Mouse (Mus musculus) gastrocnemius, adult 8-10 months (tissue): ENCODE data around the gene Gpr68. TPM values are rescaled to one million over a fixed set of nuclear protein-coding genes. Genes with fewer than 3 reads are reported as not detected.
A peak's percentile ranks its signal among the peaks of the same experiment; 100 is the strongest.

Experiments
- DNase-seq, 2 experiments: peaks; one replicate each; pipeline ENCODE4 v3.0.0; 2022; ENCODE audit warnings: low spot score in 2 of 2
- total RNA-seq, 4 experiments: library from RNA; stranded (reverse); gene quantifications; 2 replicates each; pipeline ENCODE4 v1.2.4; 2022

The Gpr68 gene
- total RNA-seq, 4 experiments from 2014 or later = 0.15 TPM; not detected in 3

DNA sequence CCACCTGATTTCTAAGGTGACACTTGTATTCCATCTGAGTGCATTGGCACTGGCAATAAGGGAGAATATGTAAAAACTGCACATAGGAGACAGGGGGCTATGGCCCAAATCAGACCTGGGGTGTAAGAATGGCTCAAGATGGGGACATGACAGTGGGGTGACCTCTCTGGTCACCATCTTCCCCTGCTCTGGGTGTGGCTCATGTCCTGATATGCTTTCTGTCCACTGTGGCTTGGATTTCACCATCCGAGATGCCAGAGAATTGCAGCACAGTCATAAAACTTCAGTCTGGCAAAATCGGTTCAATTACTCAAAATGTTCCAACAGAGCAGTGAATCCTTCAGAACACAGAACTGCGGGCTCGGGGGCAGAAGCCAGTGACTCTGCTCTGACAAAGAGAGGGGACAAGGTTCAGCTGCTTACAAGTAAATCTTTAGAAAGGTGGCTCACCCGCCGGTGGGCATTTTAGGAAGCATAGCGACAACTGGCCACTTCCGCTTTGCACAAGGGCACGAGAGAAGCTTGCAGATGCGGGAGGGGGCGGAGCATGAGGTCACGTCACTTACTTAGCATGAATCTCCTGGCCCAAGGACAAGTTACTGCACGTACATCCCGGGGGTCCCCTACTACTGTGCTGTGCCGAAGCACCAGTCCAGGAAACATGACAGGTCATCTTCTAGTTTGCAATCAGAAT is 16.8 kb upstream of the Gpr68 start:
- no peak for DNase-seq

DNA sequence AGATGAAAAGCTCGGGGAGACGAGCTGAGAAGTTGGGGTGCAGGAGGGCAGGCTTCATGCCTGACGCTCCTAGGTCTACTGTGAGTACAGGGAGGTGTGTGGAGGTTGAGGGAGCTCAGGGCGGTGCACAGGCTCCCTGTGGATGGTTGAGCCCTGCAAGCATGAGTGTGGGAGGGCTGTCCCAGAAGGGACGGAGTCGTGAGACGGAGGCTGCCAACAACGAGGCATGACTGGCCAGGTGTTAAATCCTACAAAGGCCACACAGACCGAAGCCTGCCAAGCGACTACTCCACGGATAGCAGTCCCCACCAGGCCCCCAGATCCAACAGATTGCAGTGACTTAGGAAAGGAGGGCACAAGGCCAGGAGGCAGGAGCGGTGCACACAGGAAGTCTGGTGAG is 2.7 kb upstream of the Gpr68 start:
- DNase-seq = no peak

DNA sequence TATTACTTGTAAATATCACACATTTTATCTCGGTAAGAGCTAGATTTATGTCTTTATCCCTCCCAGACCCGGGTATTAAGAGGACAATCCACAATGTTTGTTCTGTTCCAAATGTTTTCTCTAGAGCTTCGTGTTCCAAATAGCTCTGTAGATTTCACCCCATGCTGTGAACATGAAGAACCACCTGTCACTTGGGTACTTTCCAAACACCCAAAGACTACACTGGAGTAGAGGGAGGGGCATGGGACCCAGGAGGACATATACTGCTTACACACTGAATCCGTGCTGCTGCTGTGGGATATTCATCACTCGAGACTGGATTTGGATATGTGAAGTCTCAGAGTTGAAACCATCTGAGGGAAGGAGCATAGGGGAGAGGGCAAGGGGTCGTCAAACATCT is 1.8 kb upstream of the Gpr68 start:
- no peak for DNase-seq

DNA sequence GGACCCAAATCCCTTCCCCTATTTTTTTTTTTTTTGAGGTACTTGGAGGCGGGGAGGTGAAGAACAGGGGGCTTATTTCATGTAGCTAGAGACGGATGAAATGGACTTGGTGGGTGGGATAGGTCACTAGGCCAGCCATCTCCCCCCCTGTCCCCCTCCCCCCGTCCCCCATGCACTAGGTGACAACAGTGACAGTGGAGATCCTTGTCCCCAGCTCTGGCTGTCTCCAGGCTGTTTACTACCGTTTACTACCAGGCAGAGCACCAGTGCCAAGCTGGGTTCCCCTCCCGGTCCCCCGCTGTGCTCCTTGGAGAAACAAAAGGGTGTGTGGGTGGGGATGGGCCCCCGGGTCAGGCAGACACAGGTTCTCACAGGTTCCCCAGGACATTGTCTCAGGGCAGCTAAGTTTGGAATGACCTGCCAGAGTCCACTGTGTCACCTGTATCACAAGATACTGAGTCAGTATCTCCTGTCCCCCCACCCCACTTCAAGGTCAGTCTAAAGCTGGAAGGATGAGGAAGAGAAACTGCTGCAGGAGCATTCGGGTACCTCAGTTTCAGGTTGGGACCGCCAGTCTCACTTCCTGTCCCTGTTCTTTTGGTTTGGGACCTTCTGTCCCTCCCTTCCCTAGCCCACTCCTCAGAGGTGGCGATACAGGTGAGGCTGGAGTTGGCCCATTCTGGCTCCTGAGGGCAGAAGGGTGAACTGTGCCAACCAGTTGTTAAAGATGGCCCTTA is 468 bp upstream of the Gpr68 start:
- no peak for DNase-seq

DNA sequence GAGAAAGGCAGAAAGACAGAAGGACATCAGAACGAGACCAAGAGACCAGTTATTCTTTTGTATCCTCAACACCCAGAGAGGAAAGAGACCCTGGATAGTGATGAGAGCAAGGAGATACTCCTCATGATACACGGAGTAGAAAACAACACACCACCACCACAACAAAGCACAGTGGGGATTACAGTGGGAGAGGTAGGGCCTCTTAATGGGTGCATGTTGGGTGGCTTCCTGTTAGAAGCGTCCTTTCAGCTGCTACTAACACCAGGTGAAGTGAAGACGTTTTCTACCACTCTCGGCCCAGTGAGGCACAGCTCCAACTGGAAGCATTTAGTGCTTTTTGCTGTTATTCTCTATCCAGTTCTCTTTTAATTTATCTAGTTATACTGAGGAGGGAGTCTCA is 1.1 kb downstream of the Gpr68 start:
- no peak for DNase-seq

DNA sequence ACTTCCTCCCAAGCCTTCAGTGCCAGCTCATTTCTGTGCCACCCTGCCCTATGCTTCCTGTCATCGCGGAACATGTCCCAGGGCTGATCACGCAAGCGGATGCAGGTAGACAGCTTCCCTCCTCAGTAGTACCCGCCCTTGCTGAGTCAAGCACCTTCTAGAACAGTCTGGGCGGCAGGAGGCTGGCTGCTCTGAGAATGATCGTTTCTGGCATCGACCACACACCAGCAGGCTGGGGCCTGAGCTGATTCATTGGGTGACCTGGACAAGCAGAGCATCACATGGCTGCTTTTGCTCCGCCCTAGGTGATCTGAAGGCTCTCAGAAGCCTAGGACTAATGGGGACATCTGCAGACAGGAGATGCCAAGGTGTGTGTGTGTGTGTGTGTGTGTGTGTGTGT is 4.2 kb downstream of the Gpr68 start:
- no peak for DNase-seq

- no peak for DNase-seq
Measured at GRCm38 (mm10) chr12:100901386-100901785, 6.6 kb downstream of the Gpr68 start.

DNA sequence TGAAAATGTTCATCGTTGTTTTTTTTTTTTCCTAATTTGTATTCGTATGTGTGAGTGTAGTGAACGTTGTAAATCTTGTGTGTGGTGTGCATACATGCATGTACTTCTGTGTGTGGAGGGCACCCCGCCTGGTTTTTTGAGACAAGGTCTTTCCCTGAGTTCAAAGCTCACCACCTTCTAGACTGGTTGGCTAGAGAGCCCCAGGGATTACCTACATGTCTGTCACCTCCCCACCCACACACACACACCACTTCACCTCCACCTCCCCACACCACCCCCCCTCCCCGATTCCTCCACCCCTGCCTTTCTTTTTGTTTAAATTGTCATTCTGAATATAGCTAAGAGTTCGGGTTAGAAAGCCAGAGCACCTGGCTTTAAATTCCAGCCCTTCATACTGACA is 7.1 kb downstream of the Gpr68 start:
- DNase-seq = no peak

DNA sequence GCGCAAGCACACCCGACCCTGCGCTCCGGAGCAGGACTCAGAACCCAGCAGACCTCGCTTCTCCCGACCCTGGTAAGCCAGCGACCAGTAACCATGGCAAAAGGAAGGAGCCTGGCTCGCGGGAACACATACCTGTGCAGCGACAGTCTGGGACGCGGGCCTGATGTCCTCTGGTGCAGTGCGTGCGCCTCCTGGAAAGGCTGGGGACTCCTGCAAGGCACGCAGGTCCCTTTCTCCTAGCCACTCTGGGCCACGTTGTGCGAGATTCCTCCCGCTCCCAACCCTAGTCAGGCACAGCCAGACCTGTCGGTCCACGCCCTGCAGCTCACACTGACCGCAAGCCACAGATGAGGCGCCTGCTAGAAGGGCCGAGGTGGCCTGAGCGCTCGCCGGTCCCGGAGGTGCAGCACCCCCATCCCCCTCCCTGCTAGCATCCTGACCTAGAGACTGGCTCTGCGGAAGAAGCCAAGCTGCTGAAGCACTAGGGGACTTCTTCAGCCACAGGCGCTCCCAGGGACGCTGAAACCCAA is 8.8 kb downstream of the Gpr68 start:
- DNase-seq = no peak

- no peak for DNase-seq
Measured at GRCm38 (mm10) chr12:100897736-100898650, 10.0 kb downstream of the Gpr68 start.

DNA sequence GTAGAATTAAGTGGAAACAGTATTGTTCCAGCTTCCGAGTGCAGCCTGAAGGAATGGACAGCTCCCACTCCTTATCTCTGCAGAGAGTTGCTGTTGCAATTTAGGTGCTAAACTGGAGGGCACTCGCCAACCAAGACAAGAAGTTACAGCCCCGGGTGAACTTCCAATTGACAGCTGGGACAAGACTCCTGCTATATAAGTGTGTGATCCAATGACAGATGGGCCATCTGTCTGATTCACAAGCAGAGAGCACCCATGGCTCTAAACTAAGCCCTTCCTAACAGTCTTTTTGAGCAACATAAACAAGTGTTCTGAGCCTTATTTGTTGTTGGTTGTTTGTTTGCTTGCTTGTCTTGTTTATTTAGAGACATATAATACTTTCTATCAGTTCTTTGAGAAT is 11.3 kb downstream of the Gpr68 start:
- no peak for DNase-seq

DNA sequence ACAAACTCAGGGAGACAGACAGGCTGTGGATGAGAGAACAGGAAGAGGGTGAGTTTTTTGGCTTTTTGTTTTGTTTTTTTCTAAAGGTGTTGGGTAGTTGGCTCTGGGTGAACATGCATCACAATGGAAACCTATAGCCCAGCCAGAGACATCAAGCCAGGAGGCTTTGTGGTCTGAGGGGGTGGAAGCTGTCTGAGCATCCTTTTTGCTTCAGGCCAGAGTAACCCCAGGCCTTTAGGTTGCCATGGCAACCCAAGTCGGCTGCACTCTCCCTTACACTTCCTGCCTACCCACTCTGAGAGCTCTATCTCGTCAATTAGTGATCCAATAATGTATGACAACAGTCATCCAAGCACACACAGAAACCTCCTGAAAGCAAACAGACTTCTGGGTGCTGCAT is 12.5 kb downstream of the Gpr68 start:
- DNase-seq = no peak

DNA sequence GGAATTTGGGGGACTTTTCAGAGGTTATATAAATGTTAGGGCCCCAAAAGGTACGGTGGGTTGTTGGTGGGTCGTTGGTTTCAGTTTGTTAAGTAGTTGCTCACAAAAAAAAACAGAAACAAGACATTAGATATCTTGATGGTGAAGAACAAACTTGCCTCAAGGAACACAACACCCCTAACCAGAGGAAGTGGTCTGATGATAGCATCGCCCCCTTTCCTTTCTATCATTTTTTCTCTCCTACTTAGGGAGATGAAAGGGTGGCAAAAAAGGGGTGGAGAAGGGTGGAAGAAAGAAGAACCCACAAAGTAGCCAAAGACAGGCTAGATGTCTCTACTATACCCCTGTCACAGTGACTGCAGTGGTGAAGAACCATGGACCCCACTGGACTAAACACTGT is 17.4 kb downstream of the Gpr68 start:
- DNase-seq = no peak

DNA sequence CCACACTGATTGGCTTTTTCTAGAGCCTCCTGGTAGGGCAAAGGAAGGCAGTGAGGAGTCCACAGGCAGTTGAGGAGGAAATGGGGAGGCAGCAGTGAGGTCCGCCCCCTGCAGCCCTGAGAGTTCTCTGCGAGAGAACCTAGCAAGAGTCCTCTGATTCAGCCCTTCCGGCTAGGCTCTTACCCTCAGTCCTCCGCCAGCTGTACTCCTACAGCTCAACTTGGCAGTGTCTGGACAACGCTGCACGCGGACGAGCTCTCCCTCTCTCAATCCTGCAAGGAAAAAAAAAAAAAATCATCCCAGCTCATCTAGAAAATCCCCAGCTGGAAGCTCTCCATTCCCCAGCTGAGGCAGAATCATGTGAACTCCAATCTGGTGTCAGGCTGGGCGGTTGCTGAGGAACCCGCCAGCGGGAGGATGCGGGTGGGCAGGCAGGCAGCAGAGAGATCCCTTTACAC is 20.2 kb downstream of the Gpr68 start:
- peak in 1 of 2 experiments; percentile 16 for DNase-seq

DNA sequence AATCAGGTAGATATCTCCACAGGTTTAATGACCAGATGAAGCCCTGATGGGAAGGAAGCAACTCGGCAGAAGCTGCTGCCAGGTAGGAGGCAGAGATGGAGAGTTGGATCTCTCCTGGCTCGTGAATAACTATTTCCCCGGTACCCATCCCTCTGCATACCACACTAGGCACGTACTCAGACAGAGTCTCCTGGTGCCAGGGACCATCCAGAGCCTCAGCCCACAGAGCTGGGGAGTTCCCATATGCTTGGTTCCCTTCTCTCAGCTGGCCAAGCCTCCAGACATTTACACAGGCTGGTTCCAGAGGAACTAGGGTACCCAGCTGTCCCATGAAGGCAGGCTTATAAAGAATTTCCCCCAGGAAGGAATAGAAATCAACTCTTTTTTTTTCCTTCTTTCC is 21.1 kb downstream of the Gpr68 start:
- no peak for DNase-seq

DNA sequence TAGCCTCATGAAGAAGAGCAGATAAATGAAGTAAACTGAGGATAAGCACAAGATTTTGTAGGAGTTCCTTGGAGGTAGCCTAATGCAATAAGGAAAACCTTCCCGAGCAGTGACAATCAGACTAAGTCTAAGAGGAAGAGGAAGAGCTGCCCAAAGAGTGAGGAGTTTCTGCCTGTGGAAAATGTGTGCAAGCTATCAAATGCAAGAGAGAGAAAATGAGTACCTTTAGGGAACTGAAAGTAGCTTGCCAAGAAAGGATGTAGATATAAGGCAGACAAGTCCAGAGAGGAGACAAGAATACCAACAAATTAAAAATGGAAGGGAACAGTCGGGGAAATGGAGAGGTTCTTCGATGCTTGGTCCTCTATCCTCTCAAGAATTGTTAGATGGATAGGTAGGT is 22.4 kb downstream of the Gpr68 start:
- no peak for DNase-seq

GRCm38 (mm10) chr12:100883168-100883567 is 24.8 kb downstream of the Gpr68 start:
- no peak for DNase-seq

DNA sequence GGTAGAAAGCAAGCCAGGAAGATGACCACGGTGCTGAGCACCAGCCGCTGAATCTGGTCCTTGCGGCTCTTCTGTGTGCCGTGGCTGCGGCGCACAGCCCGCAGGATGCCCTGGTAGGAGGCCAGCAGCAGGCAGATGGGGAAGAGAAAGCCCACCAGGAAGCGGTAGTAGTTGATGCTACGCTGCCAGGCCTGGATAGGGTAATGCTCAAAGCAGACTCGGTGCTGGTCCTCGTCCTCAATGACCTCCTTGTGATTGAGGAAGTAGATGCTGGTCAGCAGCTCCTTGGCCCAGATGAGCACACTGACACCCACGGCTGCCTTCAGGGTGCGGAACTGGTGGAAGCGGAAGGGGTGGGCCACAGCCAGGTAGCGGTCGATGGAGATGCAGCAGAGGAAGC is 29.4 kb downstream of the Gpr68 start:
- no peak for DNase-seq

DNA sequence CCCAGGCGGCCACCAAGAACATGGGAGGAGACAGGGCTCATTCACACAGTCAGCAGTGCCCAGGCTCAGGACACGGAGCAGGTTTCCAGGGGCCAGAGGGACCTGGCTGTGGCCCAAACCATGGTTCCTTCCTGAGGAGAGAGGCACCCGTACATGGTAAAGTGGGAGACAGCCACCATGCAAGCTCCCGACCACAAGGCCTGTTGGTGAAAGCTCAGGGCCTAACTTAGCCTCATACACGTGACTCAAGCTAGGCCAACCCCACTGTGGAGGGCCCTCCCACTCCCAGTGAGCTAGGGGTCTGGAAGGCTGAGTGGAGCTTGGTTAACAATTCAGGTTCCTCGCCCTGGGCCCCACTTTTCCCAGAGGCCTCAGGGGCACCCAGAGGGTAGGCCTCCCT is 30.1 kb downstream of the Gpr68 start:
- no peak for DNase-seq

GRCm38 (mm10) chr12:100875960-100876359 is 32.0 kb downstream of the Gpr68 start:
- DNase-seq = no peak

- DNase-seq = no peak
Measured at GRCm38 (mm10) chr12:100875553-100875952, 32.4 kb downstream of the Gpr68 start.

DNA sequence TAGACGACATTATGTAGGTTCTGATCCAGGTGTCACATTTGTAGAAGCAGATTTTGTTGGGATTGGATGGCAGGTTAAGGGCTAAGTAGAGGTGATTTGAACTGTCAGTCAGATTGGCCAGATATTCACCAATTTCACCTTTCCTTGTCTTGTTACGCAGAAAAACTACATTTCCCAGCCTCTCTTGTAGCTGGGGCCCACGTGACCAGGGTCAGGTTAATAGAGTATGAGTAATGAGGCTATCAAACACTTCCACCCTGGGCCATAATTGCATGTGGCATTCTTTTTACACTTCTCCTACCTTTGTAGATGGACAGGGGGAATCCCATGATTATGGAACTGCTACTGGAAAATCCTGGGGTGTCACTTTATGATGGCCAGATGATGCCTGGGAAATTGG is 34.4 kb downstream of the Gpr68 start:
- DNase-seq = no peak
